Mouse (Mus musculus): ENCODE results near the gene Mipep. TPM values are rescaled to one million over a fixed set of nuclear protein-coding genes. Genes with fewer than 3 reads are reported as not detected.
A peak's percentile ranks its signal among the peaks of the same experiment; 100 is the strongest.

Mipep gene
- total RNA-seq, 1 experiment, result 7.9 TPM

GRCm38 (mm10) chr14:60885361-60885950 is 101.1 kb downstream of the Mipep start:
- no peak overlapping the region for H3K9ac ChIP-seq (ENCODE audit: insufficient read depth, low read depth, low read length, poor library complexity, severe bottlenecking)
- TF ChIP-seq HCFC1 (IDR thresholded peaks at IDR 0.05; ENCODE audit: borderline replicate concordance, insufficient read depth, low read length), result no peak
- TF ChIP-seq CHD2 (IDR thresholded peaks at IDR 0.05; ENCODE audit: low read depth, low read length), result no peak
- TF ChIP-seq MAFK (IDR thresholded peaks at IDR 0.05; ENCODE audit: insufficient read depth, low read depth, low read length), result no peak
- no peak for TF ChIP-seq ZC3H11A (IDR thresholded peaks at IDR 0.05; ENCODE audit: borderline replicate concordance, low read depth, low read length)
- TF ChIP-seq ZNF384 (IDR thresholded peaks at IDR 0.05; ENCODE audit: low read depth, low read length), result no peak
- H3K9me3 ChIP-seq (ENCODE audit: control insufficient read depth, insufficient read depth, low read depth, low read length), result no peaks in the 10 kb centered on the region
- H3K36me3 ChIP-seq (ENCODE audit: control insufficient read depth, insufficient read depth, low read length, poor library complexity, severe bottlenecking), result no peaks in the 10 kb centered on the region
- no peak overlapping the region for H3K27ac ChIP-seq (ENCODE audit: insufficient read depth, low read depth, low read length, poor library complexity, severe bottlenecking)
- H3K4me3 ChIP-seq (ENCODE audit: insufficient read depth in 1 of 2, low read depth in 1 of 2, low read length in 2 of 2, poor library complexity in 1 of 2, severe bottlenecking in 1 of 2), result no peak overlapping the region
- no peaks in the 10 kb centered on the region for H3K4me1 ChIP-seq (ENCODE audit: control insufficient read depth in 2 of 2, insufficient read depth in 2 of 2, low read length in 2 of 2, poor library complexity in 1 of 2)
- in situ Hi-C loops (cut with MboI; ENCODE audit: low sequenced_read_pairs in 2 of 2, unreplicated experiment in 2 of 2), result no loop called here
- DNase-seq (ENCODE audit: low read depth, low spot score), result no peak

GRCm38 (mm10) chr14:60893882-60894281 is 109.5 kb downstream of the Mipep start:
- Histone ChIP-seq H3K27ac (ENCODE audit: insufficient read depth, low read depth, low read length, poor library complexity, severe bottlenecking) (no peak overlapping the region), H3K4me1 (ENCODE audit: control insufficient read depth in 2 of 2, insufficient read depth in 2 of 2, low read length in 2 of 2, poor library complexity in 1 of 2) (peaks cover 2 to 12% of the 10 kb centered on the region in 2 experiments; a peak in 1 of 4 replicates), H3K9ac (ENCODE audit: insufficient read depth, low read depth, low read length, poor library complexity, severe bottlenecking) (no peak overlapping the region), H3K36me3 (ENCODE audit: control insufficient read depth, insufficient read depth, low read length, poor library complexity, severe bottlenecking) (no peaks in the 10 kb centered on the region), H3K9me3 (ENCODE audit: control insufficient read depth, insufficient read depth, low read depth, low read length) (no peaks in the 10 kb centered on the region), H3K4me3 (ENCODE audit: insufficient read depth in 1 of 2, low read depth in 1 of 2, low read length in 2 of 2, poor library complexity in 1 of 2, severe bottlenecking in 1 of 2) (no peak overlapping the region)
- TF ChIP-seq ZNF384 (IDR thresholded peaks at IDR 0.05; ENCODE audit: low read depth, low read length) (no peak), ZC3H11A (IDR thresholded peaks at IDR 0.05; ENCODE audit: borderline replicate concordance, low read depth, low read length) (no peak), MAFK (IDR thresholded peaks at IDR 0.05; ENCODE audit: insufficient read depth, low read depth, low read length) (peak; percentile 93)
- DNase-seq (ENCODE audit: low read depth, low spot score), result no peak
- in situ Hi-C loops (cut with MboI; ENCODE audit: low sequenced_read_pairs in 2 of 2, unreplicated experiment in 2 of 2), result no loop called here

- TF ChIP-seq ZC3H11A (IDR thresholded peaks at IDR 0.05; ENCODE audit: borderline replicate concordance, low read depth, low read length) (no peak), HCFC1 (IDR thresholded peaks at IDR 0.05; ENCODE audit: borderline replicate concordance, insufficient read depth, low read length) (no peak), ZNF384 (IDR thresholded peaks at IDR 0.05; ENCODE audit: low read depth, low read length) (no peak), MAFK (IDR thresholded peaks at IDR 0.05; ENCODE audit: insufficient read depth, low read depth, low read length) (no peak), CHD2 (IDR thresholded peaks at IDR 0.05; ENCODE audit: low read depth, low read length) (no peak)
- in situ Hi-C loops (cut with MboI; ENCODE audit: low sequenced_read_pairs in 2 of 2, unreplicated experiment in 2 of 2), result no loop called here
- H3K4me3 ChIP-seq (ENCODE audit: insufficient read depth in 1 of 2, low read depth in 1 of 2, low read length in 2 of 2, poor library complexity in 1 of 2, severe bottlenecking in 1 of 2), result no peak overlapping the region; a peak in 1 of 4 replicates
- 0 out of 2 replicates have a peak overlapping the region, but pooled peaks have one; percentile 2 for H3K27ac ChIP-seq (ENCODE audit: insufficient read depth, low read depth, low read length, poor library complexity, severe bottlenecking)
- H3K9ac ChIP-seq (ENCODE audit: insufficient read depth, low read depth, low read length, poor library complexity, severe bottlenecking), result no peak overlapping the region
- DNase-seq (ENCODE audit: low read depth, low spot score), result peak; percentile 51
- no peaks in the 10 kb centered on the region for H3K9me3 ChIP-seq (ENCODE audit: control insufficient read depth, insufficient read depth, low read depth, low read length)
- peaks cover 4 to 17% of the 10 kb centered on the region in 2 experiments; a peak in 1 of 4 replicates for H3K4me1 ChIP-seq (ENCODE audit: control insufficient read depth in 2 of 2, insufficient read depth in 2 of 2, low read length in 2 of 2, poor library complexity in 1 of 2)
- no peaks in the 10 kb centered on the region for H3K36me3 ChIP-seq (ENCODE audit: control insufficient read depth, insufficient read depth, low read length, poor library complexity, severe bottlenecking)
These were observed 111.0 kb downstream of the Mipep start for GRCm38 (mm10) chr14:60895172-60896000.

GRCm38 (mm10) chr14:60898086-60898667 is 113.8 kb downstream of the Mipep start:
- in situ Hi-C loops (cut with MboI; ENCODE audit: low sequenced_read_pairs in 2 of 2, unreplicated experiment in 2 of 2), result no loop called here
- Histone ChIP-seq H3K27ac (ENCODE audit: insufficient read depth, low read depth, low read length, poor library complexity, severe bottlenecking) (no peak overlapping the region), H3K4me1 (ENCODE audit: control insufficient read depth in 2 of 2, insufficient read depth in 2 of 2, low read length in 2 of 2, poor library complexity in 1 of 2) (peaks cover 4 to 17% of the 10 kb centered on the region in 2 experiments; a peak in 1 of 4 replicates), H3K4me3 (ENCODE audit: insufficient read depth in 1 of 2, low read depth in 1 of 2, low read length in 2 of 2, poor library complexity in 1 of 2, severe bottlenecking in 1 of 2) (no peak overlapping the region), H3K9me3 (ENCODE audit: control insufficient read depth, insufficient read depth, low read depth, low read length) (no peaks in the 10 kb centered on the region), H3K9ac (ENCODE audit: insufficient read depth, low read depth, low read length, poor library complexity, severe bottlenecking) (no peak overlapping the region), H3K36me3 (ENCODE audit: control insufficient read depth, insufficient read depth, low read length, poor library complexity, severe bottlenecking) (no peaks in the 10 kb centered on the region)
- DNase-seq (ENCODE audit: low read depth, low spot score), result no peak
- TF ChIP-seq CHD2 (IDR thresholded peaks at IDR 0.05; ENCODE audit: low read depth, low read length) (no peak), ZNF384 (IDR thresholded peaks at IDR 0.05; ENCODE audit: low read depth, low read length) (no peak), HCFC1 (IDR thresholded peaks at IDR 0.05; ENCODE audit: borderline replicate concordance, insufficient read depth, low read length) (no peak), ZC3H11A (IDR thresholded peaks at IDR 0.05; ENCODE audit: borderline replicate concordance, low read depth, low read length) (no peak), MAFK (IDR thresholded peaks at IDR 0.05; ENCODE audit: insufficient read depth, low read depth, low read length) (no peak)
